Mouse (Mus musculus) hematopoietic stem cell, adult 5-6 weeks (primary cell): ENCODE results near the gene Clic4. TPM values are rescaled to one million over a fixed set of nuclear protein-coding genes. Genes with fewer than 3 reads are reported as not detected.
A peak's percentile ranks its signal among the peaks of the same experiment; 100 is the strongest.

ENCODE experiments used
- ATAC-seq, 2 experiments: fragments of 125-278 bp in 1 of 2; replicated peaks in 1 of 2; 2 replicates each; pipeline ENCODE4 v1.8.0; 2016 to 2017; ENCODE audit warnings: inconsistent platforms in 2 of 2, mild to moderate bottlenecking in 2 of 2, moderate number of reproducible peaks in 2 of 2, low read depth in 1 of 2, moderate TSS enrichment in 1 of 2; ENCODE audit not compliant: low FRiP score in 2 of 2, poor library complexity in 2 of 2, severe bottlenecking in 2 of 2, insufficient read depth in 1 of 2, low TSS enrichment in 1 of 2
- total RNA-seq: library from RNA; stranded (forward); fragments of 172-1452, 232-1000 nt; gene quantifications from 2 replicates; pipeline ENCODE4 v1.2.3, GENCODE M21; 2017

Gene Clic4
- total RNA-seq, 1 experiment from 2014 or later = 66.9 TPM

DNA sequence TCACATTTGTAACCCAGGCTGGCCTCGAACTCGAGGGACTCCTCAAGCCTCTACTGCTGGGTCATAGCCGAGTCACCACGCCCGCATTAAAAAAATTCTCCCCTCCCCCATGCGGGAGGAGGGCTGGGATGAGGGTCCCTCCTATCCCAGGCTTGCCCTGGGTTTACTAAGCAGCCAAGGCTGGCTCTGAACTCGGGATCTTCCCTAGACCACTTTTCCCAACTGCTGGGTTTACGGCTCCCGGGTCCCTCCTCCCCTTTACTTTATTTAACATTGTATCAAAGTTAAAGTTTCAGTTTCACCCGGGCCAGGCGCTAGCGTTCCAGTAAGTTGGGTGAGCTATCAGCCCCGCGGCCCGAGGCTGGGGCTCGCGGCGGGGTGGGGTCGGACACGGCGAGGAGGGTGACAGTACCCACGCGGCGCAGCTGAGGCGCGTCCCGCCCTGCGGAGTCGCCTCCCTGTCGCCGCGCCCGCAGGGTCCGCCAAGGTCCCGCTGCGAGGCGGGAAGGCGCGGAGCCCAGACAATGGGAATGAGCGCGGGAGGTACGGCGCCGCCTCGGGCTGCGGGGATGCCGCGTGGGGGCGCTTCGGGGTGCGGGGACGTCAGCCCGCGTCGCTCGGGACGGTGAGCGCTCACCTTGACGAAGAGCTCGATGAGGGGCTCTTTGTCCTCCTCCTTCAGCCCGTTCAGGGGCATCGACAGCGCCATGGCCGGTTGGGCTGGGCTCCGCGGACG is 565 bp downstream of the Clic4 start:
- no peak; a peak in 1 of 4 replicates for ATAC-seq

DNA sequence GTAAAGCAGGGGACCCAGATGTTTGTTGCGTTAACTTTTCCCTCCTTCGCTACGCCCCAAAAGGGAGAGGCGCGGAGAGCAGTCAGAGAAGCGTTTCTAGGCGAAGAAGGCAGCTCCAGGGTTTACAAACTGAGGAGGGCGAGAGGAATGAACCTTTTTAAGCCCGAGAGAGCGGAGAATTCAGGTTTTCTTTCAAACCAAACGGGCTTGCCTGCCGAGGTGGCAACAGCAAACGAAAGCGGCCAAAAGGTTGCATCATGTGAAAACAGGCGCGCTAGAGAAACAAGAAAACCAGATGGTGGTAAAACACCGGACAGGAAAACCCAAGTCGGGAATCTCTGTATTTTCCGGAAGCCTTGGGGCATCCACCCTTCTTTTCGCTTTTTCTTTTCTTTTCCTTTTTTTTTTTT is 1.2 kb downstream of the Clic4 start:
- no peak for ATAC-seq

DNA sequence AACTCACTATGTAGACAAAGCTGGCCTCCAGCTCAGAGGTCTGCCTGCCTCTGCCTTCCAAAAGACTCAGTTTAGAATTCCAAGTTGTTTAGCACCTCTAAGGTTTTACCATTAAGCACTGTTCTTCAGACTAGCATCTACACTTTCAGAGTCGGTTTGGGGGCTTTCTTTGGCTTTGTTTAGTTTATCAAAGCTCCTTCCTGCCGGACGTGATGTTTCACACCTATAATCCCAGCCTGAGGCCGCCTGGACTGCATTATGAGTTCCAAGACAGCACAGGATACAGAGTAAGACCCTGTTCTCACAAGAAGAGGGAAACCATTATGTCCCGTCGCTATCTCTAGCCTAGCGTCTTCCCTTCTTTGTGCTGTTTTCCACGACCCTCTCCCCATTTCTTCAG is 2.1 kb downstream of the Clic4 start:
- ATAC-seq = no peak

DNA sequence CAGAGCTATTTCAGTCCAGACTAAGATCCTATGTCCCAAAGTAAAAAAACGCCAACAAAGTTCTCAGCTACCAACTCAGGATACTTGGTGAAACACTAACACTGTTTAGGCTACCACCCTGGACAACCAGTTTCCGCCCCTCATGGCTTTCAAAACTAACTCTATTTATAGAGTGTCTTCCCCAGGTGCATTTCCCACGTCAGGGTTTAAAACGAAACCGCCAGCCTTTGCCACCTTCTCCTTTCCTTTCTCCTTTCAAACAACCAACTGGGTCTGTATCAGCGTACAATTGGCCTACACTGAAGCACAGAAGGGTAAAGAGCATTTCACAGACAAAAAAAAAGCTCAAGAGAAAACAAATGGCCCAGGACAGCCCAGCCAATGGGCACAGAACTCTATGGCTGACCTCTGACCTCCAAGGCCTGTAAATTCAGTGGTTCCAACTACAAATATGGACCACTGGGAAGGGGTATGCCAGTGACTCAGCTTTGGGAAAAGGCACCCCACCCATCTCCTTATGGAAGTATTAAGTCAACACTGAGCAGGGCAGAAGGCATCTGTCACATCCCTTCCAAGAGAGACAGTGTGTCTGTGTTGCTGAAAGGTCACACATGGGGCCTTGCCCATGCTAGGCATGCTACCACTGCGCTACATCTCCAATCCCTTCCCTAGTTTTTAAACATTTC is 2.8 kb downstream of the Clic4 start:
- ATAC-seq = no peak

DNA sequence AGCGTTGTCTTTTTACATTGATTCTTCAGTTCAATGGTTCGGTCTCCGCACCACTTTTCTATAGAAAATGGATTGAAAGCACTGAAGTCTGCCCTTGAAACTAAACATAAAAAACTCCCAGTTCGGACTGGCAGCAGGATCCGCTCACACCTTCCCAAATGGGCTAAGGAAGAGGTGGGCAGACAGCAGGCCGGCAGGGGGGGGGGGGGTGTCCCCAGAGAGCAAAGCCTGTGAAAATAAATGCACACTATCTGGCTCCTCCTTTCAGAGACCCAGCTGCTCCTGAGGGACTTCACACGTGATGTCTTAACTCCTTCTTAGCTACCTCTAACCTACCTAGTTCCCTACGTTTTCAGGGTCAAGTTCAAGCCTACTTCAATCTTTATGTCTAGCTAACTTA is 5.1 kb downstream of the Clic4 start:
- no peak for ATAC-seq

DNA sequence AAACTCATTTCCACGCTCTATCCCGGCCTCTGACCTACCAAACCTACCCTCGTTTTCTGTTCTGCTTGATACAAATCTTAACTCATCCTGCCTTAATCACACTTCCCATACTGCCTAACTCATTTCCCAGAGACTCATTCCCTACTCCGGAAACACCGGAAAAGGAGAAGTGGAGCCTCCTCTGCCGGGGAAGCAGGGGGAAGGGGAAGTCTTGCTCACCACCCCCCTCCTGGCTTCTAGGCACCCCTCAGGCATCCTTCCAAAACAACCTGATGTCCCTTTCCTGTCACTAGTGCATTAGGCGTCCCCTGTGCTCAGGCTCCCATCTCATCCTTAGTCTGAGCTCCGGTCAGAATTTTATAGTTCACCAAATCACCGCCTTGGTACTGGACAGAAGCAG is 5.6 kb downstream of the Clic4 start:
- no peak for ATAC-seq

DNA sequence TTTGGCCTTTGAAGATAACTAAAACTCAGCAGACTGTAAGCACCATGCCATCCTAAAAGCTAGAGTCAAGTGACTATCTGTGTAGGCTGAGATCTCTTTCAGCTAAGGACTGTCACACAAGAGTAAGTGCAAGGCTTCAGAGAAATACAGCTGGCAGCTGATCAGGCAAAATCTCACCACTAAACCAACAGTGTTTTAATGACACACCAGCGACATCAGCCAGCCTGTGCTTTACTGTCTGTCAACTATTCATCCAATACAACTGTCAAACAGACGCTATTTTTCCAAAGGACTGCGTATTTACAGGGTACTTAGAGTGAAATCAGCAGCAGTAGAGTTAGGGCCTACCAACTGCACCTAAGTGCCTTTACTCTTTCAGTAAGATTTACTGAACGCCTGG is 12.2 kb downstream of the Clic4 start:
- ATAC-seq = no peak

DNA sequence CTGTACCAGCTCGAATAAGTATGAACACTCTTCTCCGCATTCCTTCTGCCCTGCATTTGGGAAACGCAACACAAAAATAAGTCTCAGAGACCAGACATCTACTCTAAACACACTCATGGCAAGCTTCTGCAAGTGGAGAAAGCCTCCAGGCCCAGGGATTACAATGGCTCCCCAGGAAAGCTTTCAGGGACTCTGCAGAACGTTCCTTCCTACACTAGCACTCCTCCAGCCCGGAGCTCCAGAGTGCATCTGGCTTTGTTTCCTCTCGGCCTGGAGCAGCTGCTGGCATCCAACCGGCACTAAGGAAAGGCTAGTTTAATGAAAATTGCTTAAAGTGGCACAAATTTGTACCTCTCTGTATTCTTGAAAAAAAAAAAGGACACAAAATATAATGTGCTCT is 14.1 kb downstream of the Clic4 start:
- ATAC-seq = no peak

DNA sequence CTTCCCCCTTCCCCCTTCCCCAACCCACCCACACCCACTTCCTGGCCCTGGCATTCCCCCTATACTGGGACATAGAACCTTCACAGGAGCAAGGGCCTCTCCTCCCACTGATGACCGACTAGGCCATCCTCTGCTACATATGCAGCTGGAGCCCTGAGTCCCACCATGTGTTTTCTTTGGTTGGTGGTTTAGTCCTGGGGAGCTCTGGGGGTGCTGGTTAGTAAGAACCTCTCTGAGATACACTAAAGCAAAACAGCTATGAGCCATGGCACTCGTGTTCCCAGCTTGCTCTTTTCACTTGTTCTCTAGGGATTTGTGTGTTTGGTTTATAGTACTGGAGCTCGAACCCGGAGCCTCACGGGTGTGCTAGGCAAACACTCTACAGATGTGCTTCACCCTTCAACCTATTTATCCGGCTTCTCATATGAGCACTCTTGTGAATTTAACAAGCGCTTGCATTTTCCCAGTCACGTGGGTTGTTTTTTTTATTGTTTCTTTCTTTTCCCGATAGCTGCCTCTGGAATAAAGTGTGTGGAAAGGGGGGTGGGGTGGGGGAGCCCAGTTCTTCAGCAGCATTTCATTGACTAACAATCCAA is 14.6 kb downstream of the Clic4 start:
- ATAC-seq = no peak

DNA sequence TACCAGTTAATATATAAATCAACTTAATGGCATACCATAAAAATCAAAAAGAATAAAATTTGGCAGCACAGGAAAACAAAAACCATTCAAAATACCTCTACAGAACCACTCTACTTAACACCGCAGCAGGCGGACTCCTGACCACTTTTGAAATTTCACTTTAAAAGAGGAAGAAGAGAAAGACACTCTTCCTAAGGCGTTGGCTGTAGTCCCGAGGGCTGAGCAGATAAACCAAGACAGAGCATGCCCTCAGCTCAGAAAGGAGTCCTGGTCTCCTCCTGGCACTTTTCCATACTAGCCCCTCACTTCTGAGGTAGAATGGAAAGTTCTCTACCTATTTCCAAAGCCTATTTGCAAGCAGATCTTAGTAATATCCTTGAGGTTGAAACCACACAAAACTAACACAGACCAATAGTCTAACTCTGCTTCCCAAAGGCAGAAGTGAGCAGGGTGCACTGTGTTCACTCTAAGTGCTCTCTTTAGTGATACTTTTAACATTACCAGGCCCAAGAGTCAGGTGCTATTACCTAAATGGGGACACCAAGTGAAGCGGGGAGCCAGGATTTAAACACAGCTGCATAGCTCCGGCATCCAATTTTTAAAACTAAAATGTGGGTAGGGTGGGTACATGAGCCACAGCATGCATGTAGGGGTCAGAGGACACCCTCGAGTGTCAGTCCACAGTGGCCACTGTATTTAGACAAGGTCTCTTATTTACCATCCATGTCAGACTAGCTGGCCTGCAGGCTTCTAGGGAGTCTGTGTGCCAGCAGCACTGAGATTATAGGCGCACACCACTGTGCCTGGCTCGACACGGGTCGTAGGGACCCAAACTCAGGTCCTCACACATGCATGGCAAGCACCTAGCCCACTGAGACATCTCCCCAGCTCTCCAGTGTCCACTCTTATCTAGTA is 15.8 kb downstream of the Clic4 start:
- peak; percentile 51 to 63; a peak in 2 of 4 replicates for ATAC-seq

DNA sequence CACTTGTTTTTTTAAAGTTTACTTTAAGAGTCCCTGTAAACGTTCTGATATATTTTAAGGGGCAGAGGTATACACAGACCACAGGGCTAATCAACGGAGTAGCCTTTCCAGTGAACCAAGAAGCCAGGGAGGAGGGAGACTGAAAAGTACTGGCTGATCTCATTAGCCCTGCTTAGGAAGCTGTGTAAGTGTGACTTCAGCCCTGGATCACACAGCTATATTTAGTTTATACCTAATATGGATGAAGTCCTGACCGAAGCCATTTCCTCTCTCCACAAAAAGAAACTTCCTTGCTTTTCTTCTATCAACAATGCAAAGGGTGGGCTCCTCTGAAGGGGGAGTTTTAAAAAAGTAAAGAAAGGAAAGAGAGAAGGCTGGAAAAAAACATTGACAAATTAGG is 17.8 kb downstream of the Clic4 start:
- no peak for ATAC-seq

DNA sequence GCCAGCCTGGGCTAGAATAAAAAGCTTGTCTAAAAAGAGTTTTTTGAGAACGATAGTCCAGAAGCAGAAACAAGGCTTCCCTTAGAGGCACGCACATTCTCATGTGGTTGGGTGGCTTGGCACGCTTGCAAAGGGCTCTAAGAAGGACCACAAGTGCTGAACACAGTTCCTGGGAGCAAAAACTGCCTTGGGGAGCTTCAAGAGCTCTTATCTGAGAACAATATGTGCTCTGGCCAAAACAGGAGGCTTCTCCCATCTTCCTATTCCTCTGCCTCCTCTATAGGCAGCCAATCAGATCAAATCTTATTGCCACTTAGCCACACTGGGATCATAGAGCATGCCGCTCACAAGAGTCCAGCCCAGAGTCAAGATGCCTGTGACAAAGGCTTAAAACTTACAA is 18.3 kb downstream of the Clic4 start:
- no peak for ATAC-seq

DNA sequence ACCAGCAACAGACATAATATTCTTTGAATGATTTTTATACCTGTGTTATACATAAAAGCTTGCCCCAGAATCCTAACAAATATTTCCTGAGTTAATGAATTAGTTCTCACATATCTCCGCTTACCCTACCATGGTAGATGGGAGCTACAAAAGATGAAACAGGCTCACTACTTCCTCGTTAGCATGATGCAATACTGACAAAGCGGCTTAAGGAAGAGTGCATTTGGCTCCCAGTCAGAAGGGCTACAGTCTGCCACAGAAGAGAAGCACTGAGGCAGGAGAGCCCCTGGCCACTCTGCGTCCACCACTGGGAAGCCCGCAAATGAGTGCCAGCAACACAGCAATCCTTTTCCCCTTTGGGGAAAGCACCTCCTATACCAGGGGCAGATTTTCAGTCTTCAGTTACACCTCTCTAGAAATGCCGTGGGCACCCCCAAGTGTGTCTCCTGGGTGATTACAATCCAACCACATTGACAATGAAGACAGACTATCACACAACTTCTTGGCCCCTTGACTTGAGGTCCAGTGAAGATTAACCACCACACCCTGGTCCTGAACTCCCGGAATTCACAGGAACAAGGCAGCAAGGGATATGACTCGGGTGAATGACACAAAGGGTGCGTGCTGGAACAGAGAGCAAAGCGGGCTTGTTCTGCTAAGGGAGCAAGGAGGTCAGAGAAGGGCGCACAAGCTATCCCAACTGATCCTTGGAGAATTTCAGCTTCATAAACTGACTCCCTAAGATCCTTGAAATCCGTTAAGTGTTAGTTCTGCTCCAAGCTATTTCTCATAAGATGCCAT is 19.2 kb downstream of the Clic4 start:
- no peak for ATAC-seq

DNA sequence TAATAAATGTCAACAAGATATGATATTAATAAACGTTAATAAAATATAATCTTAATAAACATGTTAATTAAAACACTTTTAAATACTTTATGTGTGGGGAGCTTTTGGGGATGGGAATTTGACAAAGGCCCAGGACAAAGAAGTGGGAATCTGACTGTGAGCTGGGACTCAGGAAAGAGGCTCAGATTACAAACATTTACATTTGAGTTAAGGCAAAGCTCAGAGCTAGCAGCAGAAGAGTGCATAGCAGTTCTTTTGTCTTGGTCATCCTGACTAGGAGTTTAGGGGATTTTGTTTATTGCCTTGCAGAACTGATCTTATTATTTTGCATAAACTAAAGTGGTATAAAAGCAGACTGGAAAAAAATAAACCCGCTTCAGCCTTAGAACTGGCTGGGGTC is 20.8 kb downstream of the Clic4 start:
- ATAC-seq = no peak

DNA sequence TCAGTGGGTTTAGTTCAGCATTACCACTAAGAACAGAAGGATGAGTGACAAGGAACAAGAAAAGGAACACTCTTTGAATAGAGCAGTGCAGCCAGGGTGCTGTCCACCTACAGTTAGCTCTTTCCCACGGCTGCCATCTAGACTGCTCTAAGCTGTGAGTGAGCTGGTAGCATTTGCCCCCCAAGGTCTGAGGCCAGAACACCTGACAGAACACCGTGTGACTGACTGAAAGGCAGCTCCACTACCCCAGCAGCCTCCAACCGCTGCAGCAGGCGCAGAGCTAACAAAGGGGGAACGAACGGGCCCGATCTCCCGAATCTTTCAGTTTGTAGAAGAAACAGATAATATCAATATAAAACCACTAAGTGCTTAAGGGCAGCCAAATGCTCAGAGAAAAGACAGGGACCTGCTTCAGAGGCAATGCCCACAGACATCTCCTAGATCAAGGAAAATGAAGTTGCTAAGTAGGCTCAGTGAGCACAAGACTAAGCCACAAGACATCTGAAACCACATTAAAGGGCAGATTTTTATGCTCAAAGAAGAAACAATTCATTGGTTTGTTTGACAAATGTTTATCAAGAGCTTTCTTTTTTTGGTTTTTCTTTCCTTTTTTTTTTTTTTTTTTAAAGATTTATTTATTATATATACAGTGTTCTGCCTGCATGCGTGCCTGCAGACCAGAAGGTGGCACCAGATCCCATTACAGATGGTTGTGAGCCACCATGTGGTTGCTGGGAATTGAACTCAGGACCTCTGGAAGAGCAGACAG is 24.2 kb downstream of the Clic4 start:
- no peak for ATAC-seq
